Mouse (Mus musculus): ENCODE results near the gene Tbc1d24. TPM values are rescaled to one million over a fixed set of nuclear protein-coding genes. Genes with fewer than 3 reads are reported as not detected.

Gene Tbc1d24
- polyA plus RNA-seq, 1 experiment from 2014 or later = 4.2 TPM

Small RNA genes within 50 kb of the gene (microRNA-seq; reads per million reads assigned to microRNA genes)
- gene Mir5134 = 0.61 reads per million
- 0.82 reads per million for gene Mir6965

Other genes with a start within 250 kb of the Tbc1d24 start
- 0.10 TPM in 1 of 2 replicates, not detected in the other for gene Prss30, start 225.0 kb downstream of the Tbc1d24 start, polyA plus RNA-seq (2015; fragmentation: Nextera tagmentation; extraction: Ambion mirVana)
- 0.15 TPM in 1 of 2 replicates, not detected in the other for gene Prss22, start 207.5 kb downstream of the Tbc1d24 start, polyA plus RNA-seq (2015; fragmentation: Nextera tagmentation; extraction: Ambion mirVana)
- gene Prss27, start 167.4 kb downstream of the Tbc1d24 start, polyA plus RNA-seq (2015; fragmentation: Nextera tagmentation; extraction: Ambion mirVana) = 0.34 and 0.35 TPM in 2 replicates
- 39.9 and 40.8 TPM in 2 replicates for gene Kctd5, start 132.1 kb downstream of the Tbc1d24 start, polyA plus RNA-seq (2015; fragmentation: Nextera tagmentation; extraction: Ambion mirVana)
- gene Pdpk1, start 54.6 kb downstream of the Tbc1d24 start, polyA plus RNA-seq (2015; fragmentation: Nextera tagmentation; extraction: Ambion mirVana) = 30.7 and 35.1 TPM in 2 replicates
- gene Amdhd2, start 41.8 kb downstream of the Tbc1d24 start, polyA plus RNA-seq (2015; fragmentation: Nextera tagmentation; extraction: Ambion mirVana) = 27.0 and 31.2 TPM in 2 replicates
- gene Atp6v0c, start 35.9 kb downstream of the Tbc1d24 start, polyA plus RNA-seq (2015; fragmentation: Nextera tagmentation; extraction: Ambion mirVana) = 544 and 567 TPM in 2 replicates
- 1.9 and 2.0 TPM in 2 replicates for gene Ntn3, start 4.0 kb upstream of the Tbc1d24 start, polyA plus RNA-seq (2015; fragmentation: Nextera tagmentation; extraction: Ambion mirVana)
- 6.2 and 7.0 TPM in 2 replicates for gene Tedc2, start 15.3 kb upstream of the Tbc1d24 start, polyA plus RNA-seq (2015; fragmentation: Nextera tagmentation; extraction: Ambion mirVana)
- 37.2 and 38.4 TPM in 2 replicates for gene Ccnf, start 45.9 kb upstream of the Tbc1d24 start, polyA plus RNA-seq (2015; fragmentation: Nextera tagmentation; extraction: Ambion mirVana)
- gene Abca17, start 145.5 kb upstream of the Tbc1d24 start, polyA plus RNA-seq (2015; fragmentation: Nextera tagmentation; extraction: Ambion mirVana) = 0.11 TPM in 1 of 2 replicates, not detected in the other
- 6.2 and 6.4 TPM in 2 replicates for gene Abca3, start 146.4 kb upstream of the Tbc1d24 start, polyA plus RNA-seq (2015; fragmentation: Nextera tagmentation; extraction: Ambion mirVana)
- 234 and 235 TPM in 2 replicates for gene Rnps1, start 209.0 kb upstream of the Tbc1d24 start, polyA plus RNA-seq (2015; fragmentation: Nextera tagmentation; extraction: Ambion mirVana)
- 234 and 266 TPM in 2 replicates for gene Eci1, start 221.1 kb upstream of the Tbc1d24 start, polyA plus RNA-seq (2015; fragmentation: Nextera tagmentation; extraction: Ambion mirVana)
- gene Dnase1l2, start 237.5 kb upstream of the Tbc1d24 start, polyA plus RNA-seq (2015; fragmentation: Nextera tagmentation; extraction: Ambion mirVana) = 1.5 and 1.7 TPM in 2 replicates

Measured in heart, embryonic 13.5 days (tissue).